Mouse (Mus musculus) ES-E14 (cell line): ENCODE data around the gene Smyd5.

Experiments used
- HCFC1 ChIP-seq: IDR thresholded peaks from 2 replicates; pipeline ENCODE4 v1.6.1; 2012; ENCODE audit warnings: low read length, inconsistent platforms, borderline replicate concordance; ENCODE audit not compliant: insufficient read depth
- MAFK ChIP-seq: IDR thresholded peaks from 2 replicates; pipeline ENCODE4 v1.6.1; 2014; ENCODE audit warnings: mild to moderate bottlenecking, low read depth, low read length, inconsistent platforms; ENCODE audit not compliant: insufficient read depth
- ZC3H11A ChIP-seq: IDR thresholded peaks from 2 replicates; pipeline ENCODE4 v1.6.1; 2012; ENCODE audit warnings: low read depth, mild to moderate bottlenecking, inconsistent platforms, low read length, borderline replicate concordance
- ZNF384 ChIP-seq: IDR thresholded peaks from 2 replicates; pipeline ENCODE4 v1.6.1; 2012; ENCODE audit warnings: low read depth, low read length, inconsistent platforms

GRCm38 (mm10) chr6:85443488-85444233, 11.9 kb downstream of the Smyd5 start:
- TF ChIP-seq HCFC1 (no peak), MAFK (no peak), ZC3H11A (no peak), ZNF384 (no peak)
